Mouse (Mus musculus) midbrain, embryonic 12.5 days (tissue): ENCODE results near the gene Atp1b3. TPM values are rescaled to one million over a fixed set of nuclear protein-coding genes. Genes with fewer than 3 reads are reported as not detected.

Experiments
- ATAC-seq: fragments of 200-750 bp; cut with Nextera tagmentation; 2 replicates; pipeline ENCODE4 v1.8.0; 2017; ENCODE audit warnings: low read depth, moderate TSS enrichment, moderate library complexity; ENCODE audit not compliant: low FRiP score
- H3K27ac ChIP-seq: fragments of 300-500 bp; sonication (generic); replicated peaks from 2 replicates; pipeline ENCODE4 v1.5.1; 2016; ENCODE audit warnings: mild to moderate bottlenecking
- H3K27me3 ChIP-seq: fragments of 300-500 bp; sonication (generic); 2 replicates; pipeline ENCODE4 v1.6.1; 2016; ENCODE audit warnings: mild to moderate bottlenecking
- H3K36me3 ChIP-seq: fragments of 300-500 bp; sonication (generic); 2 replicates; pipeline ENCODE4 v1.6.1; 2016
- H3K4me1 ChIP-seq: fragments of 300-500 bp; sonication (generic); 2 replicates; pipeline ENCODE4 v1.6.1; 2016
- H3K4me2 ChIP-seq: fragments of 300-500 bp; sonication (generic); replicated peaks from 2 replicates; pipeline ENCODE4 v1.6.1; 2016; ENCODE audit warnings: mild to moderate bottlenecking, moderate library complexity
- H3K4me3 ChIP-seq: fragments of 300-500 bp; sonication (generic); 2 replicates; pipeline ENCODE4 v1.5.1; 2016; ENCODE audit warnings: mild to moderate bottlenecking
- H3K9ac ChIP-seq: fragments of 300-500 bp; sonication (generic); replicated peaks from 2 replicates; pipeline ENCODE4 v1.6.1; 2016; ENCODE audit warnings: mild to moderate bottlenecking, moderate library complexity
- H3K9me3 ChIP-seq: fragments of 300-500 bp; sonication (generic); 2 replicates; pipeline ENCODE4 v1.6.1; 2016; ENCODE audit warnings: mild to moderate bottlenecking
- WGBS: fragments of 180-500 bp; shearing (Covaris S2); methylation state at CpG from one replicate; pipeline ENCODE4 v1.1.7; 2016; 5-methylcytosine and 5-hydroxymethylcytosine counted together
- polyA plus RNA-seq: library from polyadenylated mRNA; unstranded; fragments of >200 nt; fragmentation: Nextera tagmentation; extraction: Ambion mirVana; gene quantifications from 2 replicates; pipeline ENCODE4 v1.2.1, GENCODE M21; 2016

The Atp1b3 gene
- polyA plus RNA-seq, 1 experiment from 2014 or later, result 165 TPM

DNA sequence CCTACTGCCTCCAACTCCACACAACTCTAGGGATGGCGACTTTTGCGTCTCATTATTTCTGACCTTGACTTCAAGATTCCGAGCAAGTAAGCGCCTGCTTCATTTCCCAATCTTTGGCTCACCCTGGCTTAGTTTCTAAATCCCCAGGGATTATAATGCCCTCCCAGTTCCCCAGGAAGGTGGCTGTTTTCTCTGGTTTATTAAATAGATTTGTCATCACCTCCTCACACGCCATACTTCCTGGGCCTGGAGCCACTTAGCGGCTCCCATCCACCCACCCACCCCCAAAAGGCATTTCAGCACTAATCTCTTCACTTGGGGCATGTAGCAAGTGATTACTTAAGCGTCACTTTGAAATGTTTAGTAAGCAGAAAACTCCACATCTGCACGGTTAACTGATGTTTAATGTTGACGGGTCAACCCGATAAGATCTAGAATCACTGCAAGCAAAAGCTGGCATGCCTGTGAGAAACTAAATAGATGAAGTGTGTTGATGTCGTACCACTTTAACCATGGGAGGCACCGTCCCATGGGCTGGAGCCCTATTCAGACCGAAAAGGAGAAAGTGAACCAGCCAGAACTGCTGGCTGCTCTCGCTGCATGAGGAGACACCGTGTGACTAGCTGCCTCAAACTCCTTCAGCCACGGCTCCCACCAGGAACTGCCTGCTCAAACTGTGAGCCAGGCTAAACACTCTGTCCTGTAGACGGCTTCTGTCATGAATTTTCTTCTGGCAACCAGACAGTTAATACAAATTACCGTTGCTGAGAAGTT lies 19.7 kb upstream of the Atp1b3 start:
- H3K4me3 ChIP-seq, result no peak overlapping the region
- WGBS, result 78% methylated on average over 18 of the region's 18 CpGs
- H3K9me3 ChIP-seq, result no peaks in the 10 kb centered on the region
- H3K4me1 ChIP-seq, result no peaks in the 10 kb centered on the region
- no peak overlapping the region for H3K9ac ChIP-seq
- H3K27ac ChIP-seq, result no peak overlapping the region
- H3K36me3 ChIP-seq, result no peaks in the 10 kb centered on the region
- no peak overlapping the region for H3K4me2 ChIP-seq
- no peak for ATAC-seq
- H3K27me3 ChIP-seq, result no peaks in the 10 kb centered on the region

GRCm38 (mm10) chr9:96382756-96383155 lies 18.5 kb upstream of the Atp1b3 start:
- no peaks in the 10 kb centered on the region for H3K27me3 ChIP-seq
- no peaks in the 10 kb centered on the region for H3K9me3 ChIP-seq
- ATAC-seq, result no peak
- no peak overlapping the region for H3K27ac ChIP-seq
- H3K36me3 ChIP-seq, result no peaks in the 10 kb centered on the region
- no peak overlapping the region for H3K4me2 ChIP-seq
- H3K4me1 ChIP-seq, result no peaks in the 10 kb centered on the region
- WGBS, result 85% methylated on average over 4 of the region's 4 CpGs
- no peak overlapping the region for H3K4me3 ChIP-seq
- H3K9ac ChIP-seq, result no peak overlapping the region

- no peak overlapping the region for H3K4me2 ChIP-seq
- no peaks in the 10 kb centered on the region for H3K36me3 ChIP-seq
- ATAC-seq, result no peak
- H3K27ac ChIP-seq, result no peak overlapping the region
- H3K9ac ChIP-seq, result no peak overlapping the region
- H3K27me3 ChIP-seq, result no peaks in the 10 kb centered on the region
- no peak overlapping the region for H3K4me3 ChIP-seq
- H3K4me1 ChIP-seq, result no peaks in the 10 kb centered on the region
- WGBS, result 84% methylated on average over 13 of the region's 13 CpGs
- no peaks in the 10 kb centered on the region for H3K9me3 ChIP-seq
These were observed 17.2 kb upstream of the Atp1b3 start for GRCm38 (mm10) chr9:96381393-96381792.

GRCm38 (mm10) chr9:96379551-96379950 lies 15.3 kb upstream of the Atp1b3 start:
- Histone ChIP-seq H3K27me3 (no peaks in the 10 kb centered on the region), H3K27ac (no peak overlapping the region), H3K4me3 (no peak overlapping the region), H3K36me3 (no peaks in the 10 kb centered on the region), H3K4me1 (no peaks in the 10 kb centered on the region), H3K9me3 (no peaks in the 10 kb centered on the region), H3K9ac (no peak overlapping the region), H3K4me2 (no peak overlapping the region)
- 64% methylated on average over 7 of the region's 7 CpGs for WGBS
- ATAC-seq, result no peak

DNA sequence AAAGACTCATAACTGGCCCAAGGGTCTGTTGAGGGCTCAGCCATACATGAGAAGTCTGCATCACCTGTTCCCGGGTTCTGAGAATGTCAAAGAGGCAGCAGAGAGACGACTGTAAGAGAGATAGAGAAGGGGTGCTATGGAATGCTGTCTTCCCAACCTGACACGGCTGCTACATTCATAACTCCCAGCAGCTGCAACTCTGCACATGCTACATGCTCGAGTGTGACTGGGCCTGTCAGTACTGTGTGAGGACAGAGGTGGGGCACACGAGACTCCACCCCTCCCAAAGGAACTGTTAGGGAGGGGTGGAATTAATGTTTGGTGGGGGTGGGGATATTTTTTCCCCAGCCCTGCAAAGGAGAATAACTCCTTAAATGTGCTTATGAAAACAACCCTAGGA lies 14.5 kb upstream of the Atp1b3 start:
- no peak for ATAC-seq
- Histone ChIP-seq H3K27me3 (no peaks in the 10 kb centered on the region), H3K4me3 (no peak overlapping the region), H3K36me3 (no peaks in the 10 kb centered on the region), H3K9me3 (no peaks in the 10 kb centered on the region), H3K27ac (no peak overlapping the region), H3K9ac (no peak overlapping the region), H3K4me1 (no peaks in the 10 kb centered on the region), H3K4me2 (no peak overlapping the region)
- WGBS, result 81% methylated on average over 5 of the region's 5 CpGs

GRCm38 (mm10) chr9:96377096-96377495 lies 12.9 kb upstream of the Atp1b3 start:
- 92% methylated on average over 1 of the region's 1 CpGs for WGBS

DNA sequence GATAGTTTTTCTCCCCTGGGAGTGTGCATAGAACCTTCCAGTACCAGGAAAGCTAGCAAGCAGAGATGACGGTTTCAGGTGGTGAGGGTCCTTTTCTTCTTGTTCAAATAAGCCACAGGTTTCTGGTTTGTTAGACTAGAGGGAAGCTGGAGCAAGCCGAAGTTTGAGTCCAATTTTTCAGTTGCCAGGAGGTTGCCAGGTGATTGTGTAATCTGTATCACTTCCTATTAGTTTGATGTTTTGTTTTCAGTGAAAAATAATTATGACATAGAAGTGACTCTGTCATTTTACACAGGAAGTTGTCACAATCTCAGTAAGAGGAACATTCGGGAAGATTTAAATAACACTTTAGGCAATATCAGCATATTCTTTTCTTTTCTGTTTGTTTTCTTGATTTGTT lies 11.6 kb upstream of the Atp1b3 start:
- H3K4me2 ChIP-seq, result no peak overlapping the region
- H3K9me3 ChIP-seq, result no peaks in the 10 kb centered on the region
- 92% methylated on average over 3 of the region's 3 CpGs for WGBS
- no peak overlapping the region for H3K27ac ChIP-seq
- H3K4me1 ChIP-seq, result no peaks in the 10 kb centered on the region
- H3K36me3 ChIP-seq, result no peaks in the 10 kb centered on the region
- H3K27me3 ChIP-seq, result no peaks in the 10 kb centered on the region
- H3K4me3 ChIP-seq, result no peak overlapping the region
- no peak overlapping the region for H3K9ac ChIP-seq
- no peak for ATAC-seq

More at GRCm38 (mm10) chr9:96377096-96377495, 12.9 kb upstream of the Atp1b3 start:
- Histone ChIP-seq H3K36me3 (no peaks in the 10 kb centered on the region), H3K9ac (no peak overlapping the region), H3K27me3 (no peaks in the 10 kb centered on the region), H3K4me2 (no peak overlapping the region), H3K27ac (no peak overlapping the region), H3K4me1 (no peaks in the 10 kb centered on the region), H3K4me3 (no peak overlapping the region), H3K9me3 (no peaks in the 10 kb centered on the region)
- ATAC-seq, result no peak

- no peaks in the 10 kb centered on the region for H3K27me3 ChIP-seq
- no peak for ATAC-seq
- no peaks in the 10 kb centered on the region for H3K36me3 ChIP-seq
- no peak overlapping the region for H3K4me2 ChIP-seq
- H3K9ac ChIP-seq, result no peak overlapping the region
- WGBS, result 92% methylated on average over 5 of the region's 5 CpGs
- H3K9me3 ChIP-seq, result no peaks in the 10 kb centered on the region
- no peak overlapping the region for H3K27ac ChIP-seq
- no peaks in the 10 kb centered on the region for H3K4me1 ChIP-seq
- H3K4me3 ChIP-seq, result no peak overlapping the region
These were observed 6.8 kb upstream of the Atp1b3 start for GRCm38 (mm10) chr9:96371075-96371474.

DNA sequence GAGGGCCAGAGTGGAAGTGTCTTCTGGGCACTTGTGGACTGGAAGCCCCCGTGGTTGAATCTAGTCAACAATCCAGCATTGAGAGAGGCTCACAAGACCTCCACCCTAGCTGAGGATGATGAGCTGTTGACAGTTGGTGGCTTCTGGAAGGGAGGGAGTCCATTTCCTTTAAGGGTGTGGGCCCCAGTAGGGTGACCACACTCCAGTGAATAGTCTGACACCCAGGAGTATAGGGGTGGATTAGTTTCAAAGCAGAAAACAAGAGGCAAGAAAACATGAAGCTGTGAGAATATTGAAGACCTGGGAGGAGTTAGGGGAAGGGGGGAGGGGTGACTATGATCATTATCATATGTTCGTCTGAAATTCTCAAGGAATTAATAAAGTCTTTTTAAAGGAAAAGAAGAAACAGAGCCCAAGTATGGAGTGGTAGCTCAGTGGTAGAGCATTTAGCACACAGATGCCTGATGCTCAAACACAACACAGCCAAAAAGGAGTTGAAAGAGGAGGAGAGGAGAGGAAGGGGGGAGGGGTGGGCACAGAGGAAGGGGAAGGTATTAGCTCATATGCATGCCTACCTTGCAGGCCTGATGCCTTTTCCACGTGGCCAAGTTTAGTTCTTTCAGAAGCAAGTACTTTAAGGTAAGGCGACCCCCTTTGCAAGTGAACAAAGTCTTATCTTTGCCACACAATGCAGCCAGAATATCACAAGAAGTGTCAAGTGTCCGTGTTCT lies 5.6 kb upstream of the Atp1b3 start:
- no peaks in the 10 kb centered on the region for H3K27me3 ChIP-seq

GRCm38 (mm10) chr9:96365271-96365872 lies 1.1 kb upstream of the Atp1b3 start:
- ATAC-seq, result no peak
- Histone ChIP-seq H3K9ac (no peak overlapping the region), H3K4me2 (no peak overlapping the region), H3K4me3 (no peak overlapping the region), H3K4me1 (peaks cover 20% of the 10 kb centered on the region), H3K27ac (no peak overlapping the region), H3K36me3 (no peaks in the 10 kb centered on the region), H3K9me3 (no peaks in the 10 kb centered on the region), H3K27me3 (no peaks in the 10 kb centered on the region)
- WGBS, result 70% methylated on average over 6 of the region's 6 CpGs

More for the DNA sequence above, 5.6 kb upstream of the Atp1b3 start:
- Histone ChIP-seq H3K4me2 (no peak overlapping the region), H3K9ac (no peak overlapping the region), H3K27ac (no peak overlapping the region), H3K36me3 (no peaks in the 10 kb centered on the region), H3K4me1 (no peaks in the 10 kb centered on the region), H3K9me3 (no peaks in the 10 kb centered on the region), H3K4me3 (no peak overlapping the region)
- 69% methylated on average over 5 of the region's 5 CpGs for WGBS
- no peak for ATAC-seq

GRCm38 (mm10) chr9:96363581-96364140 lies 581 bp downstream of the Atp1b3 start:
- peak; percentile 73 for ATAC-seq
- peak overlapping the region; percentile 62 for H3K4me2 ChIP-seq
- no peaks in the 10 kb centered on the region for H3K36me3 ChIP-seq
- H3K4me3 ChIP-seq, result peak overlapping the region; percentile 89
- peaks cover 20% of the 10 kb centered on the region for H3K4me1 ChIP-seq
- under 1% methylated on average over 58 of the region's 64 CpGs for WGBS
- H3K27me3 ChIP-seq, result no peaks in the 10 kb centered on the region
- peak overlapping the region; percentile 96 for H3K27ac ChIP-seq
- peak overlapping the region; percentile 89 for H3K9ac ChIP-seq
- no peaks in the 10 kb centered on the region for H3K9me3 ChIP-seq

- Histone ChIP-seq H3K9me3 (no peaks in the 10 kb centered on the region), H3K27ac (no peak overlapping the region), H3K9ac (no peak overlapping the region), H3K27me3 (no peaks in the 10 kb centered on the region), H3K4me1 (peaks cover 20% of the 10 kb centered on the region), H3K4me3 (no peak overlapping the region), H3K4me2 (no peak overlapping the region), H3K36me3 (no peaks in the 10 kb centered on the region)
- WGBS, result 87% methylated on average over 3 of the region's 3 CpGs
- ATAC-seq, result no peak
These were observed 4.2 kb downstream of the Atp1b3 start for GRCm38 (mm10) chr9:96360056-96360455.
